Mouse (Mus musculus): ENCODE measurements around the gene Dock2. TPM values are rescaled to one million over a fixed set of nuclear protein-coding genes. Genes with fewer than 3 reads are reported as not detected.

The Dock2 gene
- total and polyA plus RNA-seq, 2 experiments from 2014 or later = 0.33 to 3.1 TPM

DNA sequence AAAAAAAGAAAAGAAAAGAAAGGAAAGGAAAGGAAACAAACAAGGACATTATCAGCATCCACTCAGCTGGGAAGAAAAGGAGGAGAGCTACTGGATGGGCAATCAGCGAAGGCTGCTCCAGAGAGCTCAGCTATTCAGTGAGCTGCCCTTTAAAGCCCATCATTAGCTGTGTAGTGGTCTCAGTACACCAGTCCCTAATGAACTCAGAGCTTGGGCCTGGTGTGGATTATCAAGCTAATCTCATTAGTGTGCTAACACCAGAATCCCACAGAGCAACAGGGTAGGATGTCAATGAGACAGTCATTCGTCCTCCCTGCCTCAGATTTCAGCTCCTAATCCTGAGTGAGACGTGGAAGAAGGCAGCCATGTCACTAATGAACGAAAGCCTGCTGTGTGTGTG, 493.4 kb downstream of the Dock2 start:
- Histone ChIP-seq H3K27ac (ENCODE audit: low read depth) (no peak overlapping the region), H3K9me3 (replicated peaks; ENCODE audit: control insufficient read depth, low read length) (no peaks in the 10 kb centered on the region), H3K36me3 (replicated peaks; ENCODE audit: control insufficient read depth, insufficient read depth, low read length) (no peaks in the 10 kb centered on the region), H3K27me3 (ENCODE audit: control insufficient read depth, insufficient read depth, low read length) (no peaks in the 10 kb centered on the region), H3K9ac (replicated peaks; ENCODE audit: low read depth, low read length) (no peak overlapping the region), H3K4me3 (ENCODE audit: low read depth, low read length) (no peak overlapping the region), H3K4me2 (ENCODE audit: low read depth, low read length) (no peak overlapping the region), H3K4me1 (ENCODE audit: control insufficient read depth, insufficient read depth) (no peaks in the 10 kb centered on the region)
- WGBS = 48% methylated on average over 4 of the region's 4 CpGs
- DNase-seq (ENCODE audit: low spot score) (no peak), ATAC-seq (ENCODE audit: insufficient read depth, low read depth) (no peak)
- TF ChIP-seq EP300 (IDR thresholded peaks at IDR 0.05; ENCODE audit: low read depth) = no peak
- TF ChIP-seq CTCF (IDR thresholded peaks at IDR 0.05; ENCODE audit: low read depth) = no peak

DNA sequence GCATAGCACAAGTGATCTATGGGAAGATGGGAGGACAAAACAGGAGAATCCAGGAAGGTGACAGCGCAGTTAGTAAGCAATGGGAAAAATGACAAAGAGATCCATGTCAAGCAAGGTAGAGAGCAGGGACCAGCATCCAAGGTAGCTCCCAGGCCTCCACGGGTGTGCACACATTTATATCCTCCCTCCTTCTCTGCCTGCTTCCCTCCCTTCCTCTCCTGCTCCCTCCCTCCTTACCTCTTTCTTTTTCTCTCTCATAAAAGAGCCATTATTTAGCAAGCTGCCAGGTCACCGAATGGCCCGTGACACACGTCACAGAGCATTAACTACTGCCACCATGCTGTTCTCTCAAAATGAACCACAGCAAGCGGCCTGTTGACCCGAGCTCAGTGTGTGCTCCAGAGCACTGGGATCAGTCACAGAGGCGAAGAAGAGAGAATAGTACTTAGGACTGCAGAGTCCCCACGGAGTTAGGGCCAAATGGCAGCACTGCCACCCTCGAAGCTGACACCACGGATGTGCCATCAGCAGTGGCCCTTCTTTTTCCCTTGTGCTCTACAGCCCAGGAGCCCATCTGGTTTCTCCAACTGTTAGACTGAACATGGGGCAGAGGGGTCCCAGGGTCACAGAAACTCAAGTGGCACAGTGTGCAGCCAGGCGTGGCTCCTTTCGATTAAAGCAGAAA, 499.4 kb downstream of the Dock2 start:
- no peak overlapping the region for H3K4me2 ChIP-seq (ENCODE audit: low read depth, low read length)
- DNase-seq (ENCODE audit: low spot score) (no peak), ATAC-seq (ENCODE audit: insufficient read depth, low read depth) (no peak)
- no peaks in the 10 kb centered on the region for H3K9me3 ChIP-seq (replicated peaks; ENCODE audit: control insufficient read depth, low read length)
- no peaks in the 10 kb centered on the region for H3K36me3 ChIP-seq (replicated peaks; ENCODE audit: control insufficient read depth, insufficient read depth, low read length)
- WGBS = 52% methylated on average over 13 of the region's 13 CpGs
- no peaks in the 10 kb centered on the region for H3K4me1 ChIP-seq (ENCODE audit: control insufficient read depth, insufficient read depth)
- TF ChIP-seq EP300 (IDR thresholded peaks at IDR 0.05; ENCODE audit: low read depth) (no peak), CTCF (IDR thresholded peaks at IDR 0.05; ENCODE audit: low read depth) (no peak)
- H3K27ac ChIP-seq (ENCODE audit: low read depth) = no peak overlapping the region
- H3K4me3 ChIP-seq (ENCODE audit: low read depth, low read length) = no peak overlapping the region
- H3K27me3 ChIP-seq (ENCODE audit: control insufficient read depth, insufficient read depth, low read length) = no peaks in the 10 kb centered on the region
- H3K9ac ChIP-seq (replicated peaks; ENCODE audit: low read depth, low read length) = no peak overlapping the region

- TF ChIP-seq EP300 (IDR thresholded peaks at IDR 0.05; ENCODE audit: low read depth) (no peak), CTCF (IDR thresholded peaks at IDR 0.05; ENCODE audit: low read depth) (no peak)
- H3K4me1 ChIP-seq (ENCODE audit: control insufficient read depth, insufficient read depth) = no peaks in the 10 kb centered on the region
- WGBS = 66% methylated on average over 3 of the region's 3 CpGs
- DNase-seq (ENCODE audit: low spot score) = no peak
- H3K36me3 ChIP-seq (replicated peaks; ENCODE audit: control insufficient read depth, insufficient read depth, low read length) = no peaks in the 10 kb centered on the region
- H3K4me2 ChIP-seq (ENCODE audit: low read depth, low read length) = no peak overlapping the region
- no peaks in the 10 kb centered on the region for H3K9me3 ChIP-seq (replicated peaks; ENCODE audit: control insufficient read depth, low read length)
- ATAC-seq (ENCODE audit: insufficient read depth, low read depth) = no peak
- no peaks in the 10 kb centered on the region for H3K27me3 ChIP-seq (ENCODE audit: control insufficient read depth, insufficient read depth, low read length)
- no peak overlapping the region for H3K27ac ChIP-seq (ENCODE audit: low read depth)
- no peak overlapping the region for H3K4me3 ChIP-seq (ENCODE audit: low read depth, low read length)
- no peak overlapping the region for H3K9ac ChIP-seq (replicated peaks; ENCODE audit: low read depth, low read length)
Measured at GRCm38 (mm10) chr11:34277047-34277445, 506.6 kb downstream of the Dock2 start.

GRCm38 (mm10) chr11:34276363-34277046, 507.2 kb downstream of the Dock2 start:
- TF ChIP-seq EP300 (IDR thresholded peaks at IDR 0.05; ENCODE audit: low read depth) (no peak), CTCF (IDR thresholded peaks at IDR 0.05; ENCODE audit: low read depth) (no peak)
- DNase-seq (ENCODE audit: low spot score) (no peak), ATAC-seq (ENCODE audit: insufficient read depth, low read depth) (no peak)
- Histone ChIP-seq H3K27me3 (ENCODE audit: control insufficient read depth, insufficient read depth, low read length) (no peaks in the 10 kb centered on the region), H3K27ac (ENCODE audit: low read depth) (no peak overlapping the region), H3K4me1 (ENCODE audit: control insufficient read depth, insufficient read depth) (no peaks in the 10 kb centered on the region), H3K4me3 (ENCODE audit: low read depth, low read length) (no peak overlapping the region), H3K9me3 (replicated peaks; ENCODE audit: control insufficient read depth, low read length) (no peaks in the 10 kb centered on the region), H3K36me3 (replicated peaks; ENCODE audit: control insufficient read depth, insufficient read depth, low read length) (no peaks in the 10 kb centered on the region), H3K4me2 (ENCODE audit: low read depth, low read length) (no peak overlapping the region), H3K9ac (replicated peaks; ENCODE audit: low read depth, low read length) (no peak overlapping the region)
- 75% methylated on average over 14 of the region's 14 CpGs for WGBS

GRCm38 (mm10) chr11:34275941-34276340, 507.8 kb downstream of the Dock2 start:
- DNase-seq (ENCODE audit: low spot score) (no peak), ATAC-seq (ENCODE audit: insufficient read depth, low read depth) (no peak)
- no peak overlapping the region for H3K4me3 ChIP-seq (ENCODE audit: low read depth, low read length)
- TF ChIP-seq CTCF (IDR thresholded peaks at IDR 0.05; ENCODE audit: low read depth) (peak; percentile 17; the same call in 1 of the 2 replicates), EP300 (IDR thresholded peaks at IDR 0.05; ENCODE audit: low read depth) (no peak)
- H3K27ac ChIP-seq (ENCODE audit: low read depth) = no peak overlapping the region
- H3K4me2 ChIP-seq (ENCODE audit: low read depth, low read length) = no peak overlapping the region
- H3K4me1 ChIP-seq (ENCODE audit: control insufficient read depth, insufficient read depth) = no peaks in the 10 kb centered on the region
- no peaks in the 10 kb centered on the region for H3K36me3 ChIP-seq (replicated peaks; ENCODE audit: control insufficient read depth, insufficient read depth, low read length)
- no peaks in the 10 kb centered on the region for H3K9me3 ChIP-seq (replicated peaks; ENCODE audit: control insufficient read depth, low read length)
- H3K9ac ChIP-seq (replicated peaks; ENCODE audit: low read depth, low read length) = no peak overlapping the region
- WGBS = 53% methylated on average over 2 of the region's 2 CpGs
- no peaks in the 10 kb centered on the region for H3K27me3 ChIP-seq (ENCODE audit: control insufficient read depth, insufficient read depth, low read length)
